Mouse (Mus musculus) B cell, adult (primary cell): ENCODE results near the gene Rnf180. TPM values are rescaled to one million over a fixed set of nuclear protein-coding genes. Genes with fewer than 3 reads are reported as not detected.

Experiments
- total RNA-seq: library from RNA; stranded (reverse); gene quantifications from 4 replicates; pipeline ENCODE4 v1.2.4, GENCODE M21; 2023; ENCODE audit not compliant: inconsistent age

Gene Rnf180
- total RNA-seq, result not detected in 4 replicates

GRCm38 (mm10) chr13:105294715-105295114, at the start of gene Rnf180:
Gene Rnf180, minus strand, starts transcription at chr13:105294815.

DNA sequence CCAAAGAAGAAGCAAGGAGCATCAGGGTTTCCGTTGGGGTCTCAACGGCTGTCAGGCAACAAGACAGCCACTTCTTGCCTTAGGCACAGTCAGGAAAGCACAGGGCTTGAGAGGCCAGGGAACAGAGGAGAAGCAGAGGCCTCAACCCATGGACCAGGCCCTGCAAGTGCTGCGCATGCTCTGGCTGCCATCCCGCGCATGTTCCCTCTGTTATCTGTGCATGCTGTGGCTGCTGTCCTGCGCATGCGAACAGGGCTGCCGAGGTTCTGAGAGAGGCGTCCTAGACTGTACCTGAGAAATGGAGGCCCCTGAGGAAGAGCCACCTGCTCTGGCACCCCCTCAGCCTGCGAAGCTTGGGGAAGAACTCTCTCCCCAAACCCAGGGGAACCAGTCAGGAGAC, 212.8 kb downstream of the Rnf180 start, which contains the start of gene 4933425L06Rik:
TSS of gene 4933425L06Rik (plus strand) at position 261 of the 400 bp plus-strand sequence.

Other genes starting within 250 kb of the Rnf180 start
- gene Rgs7bp, start 239.9 kb downstream of the Rnf180 start, total RNA-seq, result 0.13 TPM in 1 of 4 replicates, not detected in the others
- not detected in 4 replicates for gene 4933425L06Rik, start 212.7 kb downstream of the Rnf180 start, total RNA-seq
- not detected in 4 replicates for gene Htr1a, start 148.8 kb upstream of the Rnf180 start, total RNA-seq